Mouse (Mus musculus) embryonic facial prominence, embryonic 15.5 days (tissue): ENCODE results near the gene Ash1l. TPM values are rescaled to one million over a fixed set of nuclear protein-coding genes. Genes with fewer than 3 reads are reported as not detected.

Experiments
- ATAC-seq: fragments of 200-750 bp; cut with Nextera tagmentation; 2 replicates; pipeline ENCODE4 v1.8.0; 2017; ENCODE audit warnings: low read depth, moderate TSS enrichment; ENCODE audit not compliant: insufficient number of reproducible peaks, low FRiP score, low TSS enrichment
- H3K27ac ChIP-seq: fragments of 300-500 bp; sonication (generic); replicated peaks from 2 replicates; pipeline ENCODE4 v1.5.1; 2015; ENCODE audit warnings: mild to moderate bottlenecking, inconsistent platforms
- H3K27me3 ChIP-seq: fragments of 300-500 bp; sonication (generic); 2 replicates; pipeline ENCODE4 v1.6.1; 2015; ENCODE audit warnings: inconsistent platforms
- H3K36me3 ChIP-seq: fragments of 300-500 bp; sonication (generic); 2 replicates; pipeline ENCODE4 v1.6.1; 2015; ENCODE audit warnings: mild to moderate bottlenecking, inconsistent platforms
- H3K4me1 ChIP-seq: fragments of 300-500 bp; sonication (generic); 2 replicates; pipeline ENCODE4 v1.6.1; 2015; ENCODE audit warnings: inconsistent platforms
- H3K4me2 ChIP-seq: fragments of 300-500 bp; sonication (generic); replicated peaks from 2 replicates; pipeline ENCODE4 v1.6.1; 2015; ENCODE audit warnings: mild to moderate bottlenecking, inconsistent platforms
- H3K4me3 ChIP-seq: fragments of 300-500 bp; sonication (generic); replicated peaks from 2 replicates; pipeline ENCODE4 v1.5.1; 2015; ENCODE audit warnings: mild to moderate bottlenecking, inconsistent platforms
- H3K9ac ChIP-seq: fragments of 300-500 bp; sonication (generic); 2 replicates; pipeline ENCODE4 v1.6.1; 2015; ENCODE audit warnings: inconsistent platforms
- H3K9me3 ChIP-seq: fragments of 300-500 bp; sonication (generic); replicated peaks from 2 replicates; pipeline ENCODE4 v1.6.1; 2016; ENCODE audit warnings: inconsistent platforms
- WGBS: fragments of 180-500 bp; shearing (Covaris S2); methylation state at CpG from one replicate; pipeline ENCODE4 v1.1.7; 2015; 5-methylcytosine and 5-hydroxymethylcytosine counted together
- polyA plus RNA-seq: library from polyadenylated mRNA; unstranded; fragments of >200 nt; fragmentation: Nextera tagmentation; extraction: Ambion mirVana; gene quantifications from 2 replicates; pipeline ENCODE4 v1.2.1, GENCODE M21; 2015

The Ash1l gene
- polyA plus RNA-seq, 1 experiment from 2014 or later: 22.0 TPM

GRCm38 (mm10) chr3:88923989-88924591, 26.3 kb upstream of the Ash1l start:
- Histone ChIP-seq H3K27ac (no peak overlapping the region), H3K4me1 (no peaks in the 10 kb centered on the region), H3K4me2 (no peak overlapping the region), H3K9me3 (no peaks in the 10 kb centered on the region), H3K4me3 (no peak overlapping the region), H3K36me3 (peaks cover 80% of the 10 kb centered on the region), H3K9ac (no peak overlapping the region), H3K27me3 (no peaks in the 10 kb centered on the region)
- ATAC-seq: no peak
- WGBS: 91% methylated on average over 8 of the region's 8 CpGs

GRCm38 (mm10) chr3:88925651-88926050, 24.8 kb upstream of the Ash1l start:
- H3K27me3 ChIP-seq: no peaks in the 10 kb centered on the region
- H3K4me3 ChIP-seq: no peak overlapping the region
- no peaks in the 10 kb centered on the region for H3K4me1 ChIP-seq
- 86% methylated on average over 2 of the region's 2 CpGs for WGBS
- no peaks in the 10 kb centered on the region for H3K9me3 ChIP-seq
- no peak for ATAC-seq
- H3K27ac ChIP-seq: no peak overlapping the region
- no peak overlapping the region for H3K9ac ChIP-seq
- peaks cover 95% of the 10 kb centered on the region for H3K36me3 ChIP-seq
- H3K4me2 ChIP-seq: no peak overlapping the region

GRCm38 (mm10) chr3:88929501-88929900, 20.9 kb upstream of the Ash1l start:
- peaks cover 92% of the 10 kb centered on the region for H3K36me3 ChIP-seq
- 85% methylated on average over 3 of the region's 3 CpGs for WGBS
- H3K9me3 ChIP-seq: no peaks in the 10 kb centered on the region
- H3K4me2 ChIP-seq: no peak overlapping the region
- no peaks in the 10 kb centered on the region for H3K4me1 ChIP-seq
- no peak for ATAC-seq
- no peak overlapping the region for H3K4me3 ChIP-seq
- no peak overlapping the region for H3K27ac ChIP-seq
- no peaks in the 10 kb centered on the region for H3K27me3 ChIP-seq
- H3K9ac ChIP-seq: no peak overlapping the region

- Histone ChIP-seq H3K27me3 (no peaks in the 10 kb centered on the region), H3K9ac (no peak overlapping the region), H3K4me2 (no peak overlapping the region), H3K9me3 (no peaks in the 10 kb centered on the region), H3K4me3 (no peak overlapping the region), H3K4me1 (no peaks in the 10 kb centered on the region), H3K27ac (no peak overlapping the region), H3K36me3 (peaks cover 60% of the 10 kb centered on the region)
- 91% methylated on average over 10 of the region's 10 CpGs for WGBS
- ATAC-seq: no peak
These were observed 11.4 kb upstream of the Ash1l start for GRCm38 (mm10) chr3:88939071-88939470.

GRCm38 (mm10) chr3:88939749-88940148, 10.7 kb upstream of the Ash1l start:
- H3K9ac ChIP-seq: no peak overlapping the region
- WGBS: 62% methylated on average over 3 of the region's 3 CpGs
- no peak overlapping the region for H3K4me2 ChIP-seq
- H3K36me3 ChIP-seq: peaks cover 53% of the 10 kb centered on the region
- H3K27me3 ChIP-seq: no peaks in the 10 kb centered on the region
- no peak overlapping the region for H3K4me3 ChIP-seq
- H3K27ac ChIP-seq: no peak overlapping the region
- H3K4me1 ChIP-seq: no peaks in the 10 kb centered on the region
- no peaks in the 10 kb centered on the region for H3K9me3 ChIP-seq
- no peak for ATAC-seq

- H3K4me3 ChIP-seq: no peak overlapping the region
- H3K36me3 ChIP-seq: peaks cover 35% of the 10 kb centered on the region
- no peak overlapping the region for H3K9ac ChIP-seq
- no peak overlapping the region for H3K27ac ChIP-seq
- peaks cover 1% of the 10 kb centered on the region; the same call in 1 of the 2 replicates for H3K4me1 ChIP-seq
- no peaks in the 10 kb centered on the region for H3K27me3 ChIP-seq
- H3K4me2 ChIP-seq: no peak overlapping the region
- no peaks in the 10 kb centered on the region for H3K9me3 ChIP-seq
- no peak for ATAC-seq
- 93% methylated on average over 10 of the region's 10 CpGs for WGBS
These were observed 8.0 kb upstream of the Ash1l start for GRCm38 (mm10) chr3:88942316-88942880.

- H3K27me3 ChIP-seq: no peaks in the 10 kb centered on the region
- H3K4me1 ChIP-seq: peaks cover 16% of the 10 kb centered on the region
- peaks cover 26% of the 10 kb centered on the region for H3K36me3 ChIP-seq
- H3K27ac ChIP-seq: no peak overlapping the region
- no peak overlapping the region for H3K4me2 ChIP-seq
- ATAC-seq: no peak
- H3K9me3 ChIP-seq: no peaks in the 10 kb centered on the region
- 93% methylated on average over 4 of the region's 4 CpGs for WGBS
- H3K4me3 ChIP-seq: no peak overlapping the region
- H3K9ac ChIP-seq: no peak overlapping the region
These were observed 6.3 kb upstream of the Ash1l start for GRCm38 (mm10) chr3:88944109-88944508.

- H3K4me2 ChIP-seq: peak overlapping the region; percentile 57
- H3K27me3 ChIP-seq: no peaks in the 10 kb centered on the region
- no peaks in the 10 kb centered on the region for H3K9me3 ChIP-seq
- 1% methylated on average over 74 of the region's 92 CpGs for WGBS
- H3K36me3 ChIP-seq: no peaks in the 10 kb centered on the region
- peak overlapping the region; percentile 96 for H3K9ac ChIP-seq
- peak overlapping the region; percentile 89 for H3K4me3 ChIP-seq
- peak overlapping the region; percentile 100 for H3K27ac ChIP-seq
- ATAC-seq: peak; percentile 93
- H3K4me1 ChIP-seq: peaks cover 23% of the 10 kb centered on the region
These were observed 441 bp upstream of the Ash1l start for GRCm38 (mm10) chr3:88949786-88950575.

- H3K4me1 ChIP-seq: peaks cover 23% of the 10 kb centered on the region
- WGBS: 0% methylated on average over 5 of the region's 5 CpGs
- H3K27ac ChIP-seq: peak overlapping the region; percentile 100
- H3K9ac ChIP-seq: peak overlapping the region; percentile 96
- peak overlapping the region; percentile 51 for H3K4me2 ChIP-seq
- H3K9me3 ChIP-seq: no peaks in the 10 kb centered on the region
- no peak for ATAC-seq
- no peaks in the 10 kb centered on the region for H3K27me3 ChIP-seq
- H3K36me3 ChIP-seq: no peaks in the 10 kb centered on the region
- peak overlapping the region; percentile 89 for H3K4me3 ChIP-seq
These were observed 942 bp downstream of the Ash1l start for GRCm38 (mm10) chr3:88951327-88951800.

GRCm38 (mm10) chr3:88953246-88953645, 2.8 kb downstream of the Ash1l start:
- H3K27ac ChIP-seq: no peak overlapping the region
- H3K4me3 ChIP-seq: no peak overlapping the region
- ATAC-seq: no peak
- WGBS: 81% methylated on average over 4 of the region's 4 CpGs
- no peaks in the 10 kb centered on the region for H3K9me3 ChIP-seq
- no peaks in the 10 kb centered on the region for H3K36me3 ChIP-seq
- no peak overlapping the region for H3K4me2 ChIP-seq
- H3K27me3 ChIP-seq: no peaks in the 10 kb centered on the region
- no peak overlapping the region for H3K9ac ChIP-seq
- H3K4me1 ChIP-seq: peaks cover 15% of the 10 kb centered on the region

GRCm38 (mm10) chr3:88953736-88954135, 3.3 kb downstream of the Ash1l start:
- no peaks in the 10 kb centered on the region for H3K27me3 ChIP-seq
- H3K4me3 ChIP-seq: no peak overlapping the region
- ATAC-seq: no peak
- H3K4me2 ChIP-seq: no peak overlapping the region
- no peaks in the 10 kb centered on the region for H3K36me3 ChIP-seq
- H3K9ac ChIP-seq: no peak overlapping the region
- H3K4me1 ChIP-seq: peaks cover 11% of the 10 kb centered on the region
- no peak overlapping the region for H3K27ac ChIP-seq
- no peaks in the 10 kb centered on the region for H3K9me3 ChIP-seq
